In the genomic region with DNA sequence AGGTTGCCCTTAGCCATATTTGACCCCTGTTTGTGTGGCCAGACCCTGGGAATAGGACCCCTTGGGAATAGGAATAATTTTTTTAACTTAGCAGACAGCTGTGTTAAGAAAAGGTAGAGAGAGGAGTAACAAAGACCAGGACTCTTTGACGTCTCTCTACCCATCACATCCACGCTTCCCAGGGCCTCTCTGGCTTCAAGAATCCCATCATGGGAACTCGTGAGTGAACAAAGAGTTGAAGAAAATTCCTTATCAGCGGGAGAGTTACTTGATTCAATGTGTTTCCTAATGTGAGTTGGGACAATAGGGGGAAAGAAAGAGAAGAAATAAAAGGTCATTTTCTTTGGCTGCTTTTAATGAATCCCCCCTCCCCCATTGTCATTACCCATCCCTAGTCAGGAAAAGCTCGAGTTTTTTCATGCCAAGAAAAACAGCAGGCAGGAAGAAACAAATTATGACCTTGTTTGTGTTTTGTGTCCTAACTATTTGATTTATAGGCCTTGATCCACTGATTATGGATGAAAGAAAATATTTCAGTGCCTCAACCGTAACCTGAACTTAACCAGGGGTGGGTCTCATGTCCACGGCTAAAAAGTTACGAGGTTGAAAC, we compare ENCODE assay signal across 15 mouse cellular contexts. TPM values are rescaled to one million over a fixed set of nuclear protein-coding genes. Genes with fewer than 3 reads are reported as not detected.
DNase-seq lines count a peak whose midpoint lies in the region; ATAC-seq lines count a peak whose summit lies in the region.
"Had no signal": no experiment of that assay in that cellular context is flagged by ENCODE, and none has a peak within 500 bp of the region (broad histone marks: within the 10 kb centered on the region; RNA-seq: fewer than 3 reads in every experiment).

No protein-coding gene starts in this region.

- peaks cover 51% of the 10 kb centered on the region for H3K4me1 ChIP-seq in forebrain, embryonic 10.5 days
- H3K4me1 ChIP-seq in forebrain, embryonic 13.5 days, result no peaks in the 10 kb centered on the region
- peaks cover 34% of the 10 kb centered on the region for H3K4me1 ChIP-seq in hindbrain, embryonic 10.5 days (replicated peaks)
- no peaks in the 10 kb centered on the region for H3K4me1 ChIP-seq in hindbrain, embryonic 16.5 days (ENCODE audit: control insufficient read depth, insufficient read depth, low read depth, low read length)
- H3K4me1 ChIP-seq in midbrain, embryonic 12.5 days, result peaks cover 15% of the 10 kb centered on the region
- H3K4me1 ChIP-seq in midbrain, embryonic 16.5 days (ENCODE audit: control insufficient read depth, insufficient read depth, low read length), result no peaks in the 10 kb centered on the region
- H3K4me1 ChIP-seq in limb, embryonic 10.5 days, result peaks cover 31% of the 10 kb centered on the region
- H3K4me1 ChIP-seq: hindbrain, embryonic 15.5 days; midbrain, embryonic 15.5 days had no signal

- no peak for ATAC-seq in forebrain, embryonic 13.5 days
- ATAC-seq in hindbrain, embryonic 16.5 days, result no peak
- ATAC-seq in midbrain, embryonic 12.5 days (ENCODE audit: low FRiP score, low read depth), result no peak
- no peak for ATAC-seq in midbrain, embryonic 16.5 days
- ATAC-seq: midbrain, embryonic 15.5 days had no signal

- peak overlapping the region; percentile 85 for H3K27ac ChIP-seq in forebrain, embryonic 10.5 days
- H3K27ac ChIP-seq in forebrain, embryonic 13.5 days, result no peak overlapping the region
- peak overlapping the region; percentile 82 for H3K27ac ChIP-seq in hindbrain, embryonic 10.5 days
- no peak overlapping the region for H3K27ac ChIP-seq in hindbrain, embryonic 16.5 days (ENCODE audit: low read depth, low read length)
- 0 out of 2 replicates have a peak overlapping the region, but pooled peaks have one; percentile 35 for H3K27ac ChIP-seq in midbrain, embryonic 12.5 days (replicated peaks)
- no peak overlapping the region for H3K27ac ChIP-seq in midbrain, embryonic 16.5 days (ENCODE audit: low read length)
- 0 out of 2 replicates have a peak overlapping the region, but pooled peaks have one; percentile 34 for H3K27ac ChIP-seq in limb, embryonic 10.5 days
- H3K27ac ChIP-seq: forebrain, embryonic 12.5 days; hindbrain, embryonic 15.5 days; liver, embryonic 13.5 days; midbrain, embryonic 15.5 days had no signal

- H3K36me3 ChIP-seq in forebrain, embryonic 10.5 days (replicated peaks), result no peaks in the 10 kb centered on the region
- H3K36me3 ChIP-seq in forebrain, embryonic 13.5 days (ENCODE audit: poor library complexity, severe bottlenecking), result no peaks in the 10 kb centered on the region
- H3K36me3 ChIP-seq in hindbrain, embryonic 10.5 days, result no peaks in the 10 kb centered on the region
- H3K36me3 ChIP-seq in hindbrain, embryonic 16.5 days (ENCODE audit: control insufficient read depth, insufficient read depth, low read length), result no peaks in the 10 kb centered on the region
- no peaks in the 10 kb centered on the region for H3K36me3 ChIP-seq in midbrain, embryonic 12.5 days
- H3K36me3 ChIP-seq in midbrain, embryonic 16.5 days (ENCODE audit: control insufficient read depth, insufficient read depth, low read length), result no peaks in the 10 kb centered on the region
- H3K36me3 ChIP-seq in limb, embryonic 10.5 days, result no peaks in the 10 kb centered on the region
- H3K36me3 ChIP-seq: forebrain, embryonic 12.5 days; hindbrain, embryonic 15.5 days; liver, embryonic 13.5 days; midbrain, embryonic 15.5 days had no signal

- no peaks in the 10 kb centered on the region for H3K9me3 ChIP-seq in forebrain, embryonic 10.5 days
- H3K9me3 ChIP-seq in forebrain, embryonic 13.5 days (replicated peaks), result no peaks in the 10 kb centered on the region
- no peaks in the 10 kb centered on the region for H3K9me3 ChIP-seq in hindbrain, embryonic 10.5 days
- no peaks in the 10 kb centered on the region for H3K9me3 ChIP-seq in hindbrain, embryonic 16.5 days (ENCODE audit: control insufficient read depth, low read length)
- H3K9me3 ChIP-seq in midbrain, embryonic 12.5 days, result no peaks in the 10 kb centered on the region
- no peaks in the 10 kb centered on the region for H3K9me3 ChIP-seq in midbrain, embryonic 16.5 days (replicated peaks; ENCODE audit: control insufficient read depth, low read length, poor library complexity, severe bottlenecking)
- H3K9me3 ChIP-seq in limb, embryonic 10.5 days (replicated peaks), result no peaks in the 10 kb centered on the region
- H3K9me3 ChIP-seq: forebrain, embryonic 12.5 days; hindbrain, embryonic 15.5 days; liver, embryonic 13.5 days; midbrain, embryonic 15.5 days had no signal

- no peak overlapping the region for H3K4me3 ChIP-seq in forebrain, embryonic 10.5 days
- H3K4me3 ChIP-seq in forebrain, embryonic 13.5 days, result no peak overlapping the region
- H3K4me3 ChIP-seq in hindbrain, embryonic 10.5 days, result no peak overlapping the region
- H3K4me3 ChIP-seq in hindbrain, embryonic 16.5 days (ENCODE audit: low read length), result no peak overlapping the region
- H3K4me3 ChIP-seq in midbrain, embryonic 12.5 days, result no peak overlapping the region
- no peak overlapping the region for H3K4me3 ChIP-seq in midbrain, embryonic 16.5 days (ENCODE audit: low read depth, low read length)
- H3K4me3 ChIP-seq in limb, embryonic 10.5 days, result no peak overlapping the region
- H3K4me3 ChIP-seq: forebrain, embryonic 12.5 days; hindbrain, embryonic 15.5 days; liver, embryonic 13.5 days; midbrain, embryonic 15.5 days had no signal

- H3K27me3 ChIP-seq in forebrain, embryonic 10.5 days (ENCODE audit: poor library complexity, severe bottlenecking), result peaks cover 3% of the 10 kb centered on the region; the same call in 1 of the 2 replicates
- no peaks in the 10 kb centered on the region for H3K27me3 ChIP-seq in forebrain, embryonic 13.5 days
- H3K27me3 ChIP-seq in hindbrain, embryonic 10.5 days (ENCODE audit: insufficient read depth, poor library complexity, severe bottlenecking), result no peaks in the 10 kb centered on the region
- H3K27me3 ChIP-seq in hindbrain, embryonic 16.5 days (replicated peaks; ENCODE audit: control insufficient read depth, insufficient read depth, low read length), result no peaks in the 10 kb centered on the region
- H3K27me3 ChIP-seq in midbrain, embryonic 12.5 days, result no peaks in the 10 kb centered on the region
- no peaks in the 10 kb centered on the region for H3K27me3 ChIP-seq in midbrain, embryonic 16.5 days (ENCODE audit: control insufficient read depth, insufficient read depth, low read depth, low read length)
- no peaks in the 10 kb centered on the region for H3K27me3 ChIP-seq in limb, embryonic 10.5 days (ENCODE audit: low read depth, poor library complexity, severe bottlenecking)
- H3K27me3 ChIP-seq: hindbrain, embryonic 15.5 days; midbrain, embryonic 15.5 days had no signal

- H3K4me2 ChIP-seq in forebrain, embryonic 13.5 days, result no peak overlapping the region
- no peak overlapping the region for H3K4me2 ChIP-seq in hindbrain, embryonic 16.5 days (ENCODE audit: low read length)
- no peak overlapping the region for H3K4me2 ChIP-seq in midbrain, embryonic 12.5 days (replicated peaks)
- no peak overlapping the region for H3K4me2 ChIP-seq in midbrain, embryonic 16.5 days (ENCODE audit: low read length)
- H3K4me2 ChIP-seq: forebrain, embryonic 12.5 days; hindbrain, embryonic 15.5 days; liver, embryonic 13.5 days; midbrain, embryonic 15.5 days had no signal

- no peak for DNase-seq in forebrain, embryonic 10.5 days (ENCODE audit: extremely low spot score, low spot score)
- no peak for DNase-seq in hindbrain, embryonic 10.5 days (ENCODE audit: low spot score)
- DNase-seq in limb, embryonic 10.5 days (ENCODE audit: low spot score), result no peak
- DNase-seq in thymus, adult 18-20 months, result no peak
- DNase-seq: cerebellum, postnatal 14 days; gastrocnemius, postnatal 10 days; liver, embryonic 13.5 days; thymus, postnatal 36 days had no signal

- WGBS in forebrain, embryonic 10.5 days, result 29% methylated on average over 8 of the region's 8 CpGs
- 17% methylated on average over 8 of the region's 8 CpGs for WGBS in forebrain, embryonic 13.5 days
- 38% methylated on average over 8 of the region's 8 CpGs for WGBS in hindbrain, embryonic 10.5 days
- 23% methylated on average over 8 of the region's 8 CpGs for WGBS in hindbrain, embryonic 16.5 days
- WGBS in midbrain, embryonic 12.5 days, result 30% methylated on average over 8 of the region's 8 CpGs
- 27% methylated on average over 8 of the region's 8 CpGs for WGBS in midbrain, embryonic 16.5 days
- WGBS in limb, embryonic 10.5 days, result 35% methylated on average over 8 of the region's 8 CpGs

- H3K9ac ChIP-seq in forebrain, embryonic 13.5 days, result no peak overlapping the region
- no peak overlapping the region for H3K9ac ChIP-seq in hindbrain, embryonic 16.5 days (ENCODE audit: low read depth, low read length)
- H3K9ac ChIP-seq in midbrain, embryonic 12.5 days (replicated peaks), result no peak overlapping the region
- H3K9ac ChIP-seq in midbrain, embryonic 16.5 days (ENCODE audit: low read depth, low read length), result no peak overlapping the region
- H3K9ac ChIP-seq: forebrain, embryonic 12.5 days; hindbrain, embryonic 15.5 days; liver, embryonic 13.5 days; midbrain, embryonic 15.5 days had no signal

RNA-seq across cellular contexts. Expression of gene Cyb5b, which starts 14.3 kb away (rescaled TPM):
- polyA plus RNA-seq in forebrain, embryonic 10.5 days (2016; fragmentation: Nextera tagmentation; extraction: Ambion mirVana), result 169 and 173 TPM in 2 replicates
- 102 and 115 TPM in 2 replicates for polyA plus RNA-seq in forebrain, embryonic 13.5 days (2015; fragmentation: Nextera tagmentation; extraction: Ambion mirVana)
- 138 and 157 TPM in 2 replicates for polyA plus RNA-seq in hindbrain, embryonic 10.5 days (2016; fragmentation: Nextera tagmentation; extraction: Ambion mirVana)
- 98.8 and 112 TPM in 2 replicates for polyA plus RNA-seq in hindbrain, embryonic 16.5 days (2015; fragmentation: Nextera tagmentation; extraction: Ambion mirVana)
- 155 and 156 TPM in 2 replicates for polyA plus RNA-seq in midbrain, embryonic 12.5 days (2016; fragmentation: Nextera tagmentation; extraction: Ambion mirVana)
- polyA plus RNA-seq in midbrain, embryonic 16.5 days (2015; fragmentation: Nextera tagmentation; extraction: Ambion mirVana), result 120 and 124 TPM in 2 replicates
- 126 and 128 TPM in 2 replicates for polyA plus RNA-seq in limb, embryonic 10.5 days (2016; fragmentation: Nextera tagmentation; extraction: Ambion mirVana)

RNA-seq across cellular contexts. Expression of gene Terf2, which starts 39.8 kb away (rescaled TPM):
- 17.0 and 19.6 TPM in 2 replicates for polyA plus RNA-seq in forebrain, embryonic 10.5 days (2016; fragmentation: Nextera tagmentation; extraction: Ambion mirVana)
- 25.0 and 25.5 TPM in 2 replicates for polyA plus RNA-seq in forebrain, embryonic 13.5 days (2015; fragmentation: Nextera tagmentation; extraction: Ambion mirVana)
- 17.6 and 18.5 TPM in 2 replicates for polyA plus RNA-seq in hindbrain, embryonic 10.5 days (2016; fragmentation: Nextera tagmentation; extraction: Ambion mirVana)
- polyA plus RNA-seq in hindbrain, embryonic 16.5 days (2015; fragmentation: Nextera tagmentation; extraction: Ambion mirVana), result 22.5 and 24.1 TPM in 2 replicates
- polyA plus RNA-seq in midbrain, embryonic 12.5 days (2016; fragmentation: Nextera tagmentation; extraction: Ambion mirVana), result 22.5 and 23.1 TPM in 2 replicates
- 26.4 and 28.3 TPM in 2 replicates for polyA plus RNA-seq in midbrain, embryonic 16.5 days (2015; fragmentation: Nextera tagmentation; extraction: Ambion mirVana)
- polyA plus RNA-seq in limb, embryonic 10.5 days (2016; fragmentation: Nextera tagmentation; extraction: Ambion mirVana), result 16.4 and 18.1 TPM in 2 replicates

Comparison
In these comparisons a context has a peak if more than half of its experiments do, and no peak if none do; other contexts are left out.
1. H3K27ac ChIP-seq: peak in forebrain, embryonic 10.5 days (single experiment), hindbrain, embryonic 10.5 days (single experiment), midbrain, embryonic 12.5 days (single experiment) and limb, embryonic 10.5 days (single experiment); none in forebrain, embryonic 13.5 days (single experiment), hindbrain, embryonic 16.5 days (single experiment) and midbrain, embryonic 16.5 days (single experiment).